Mouse (Mus musculus) forebrain, embryonic 14.5 days (tissue): ENCODE measurements around the gene Fam117b. TPM values are rescaled to one million over a fixed set of nuclear protein-coding genes. Genes with fewer than 3 reads are reported as not detected.

ENCODE experiments used
- ATAC-seq: fragments of 200-750 bp; cut with Nextera tagmentation; 2 replicates; pipeline ENCODE4 v1.8.0; 2017; ENCODE audit warnings: mild to moderate bottlenecking, moderate library complexity
- DNase-seq: peaks from one replicate; pipeline ENCODE4 v3.0.0-alpha.2; 2015; ENCODE audit warnings: low spot score
- H3K27ac ChIP-seq: fragments of 300-500 bp; sonication (generic); 2 replicates; pipeline ENCODE4 v1.5.1; 2014; ENCODE audit warnings: low read depth, mild to moderate bottlenecking, control low read depth, low read length, moderate library complexity
- H3K27me3 ChIP-seq: fragments of 300-500 bp; sonication (generic); replicated peaks from 2 replicates; pipeline ENCODE4 v1.6.1; 2014; ENCODE audit warnings: low read length, control low read depth, mixed read lengths; ENCODE audit not compliant: control insufficient read depth, insufficient read depth
- H3K36me3 ChIP-seq: fragments of 300-500 bp; sonication (generic); 2 replicates; pipeline ENCODE4 v1.6.1; 2014; ENCODE audit warnings: low read length, control low read depth; ENCODE audit not compliant: control insufficient read depth, insufficient read depth
- H3K4me1 ChIP-seq: fragments of 300-500 bp; sonication (generic); 2 replicates; pipeline ENCODE4 v1.6.1; 2014; ENCODE audit warnings: antibody characterized with exemption, low read length, control low read depth; ENCODE audit not compliant: control insufficient read depth, insufficient read depth
- H3K4me2 ChIP-seq: fragments of 300-500 bp; sonication (generic); 2 replicates; pipeline ENCODE4 v1.6.1; 2014; ENCODE audit warnings: mild to moderate bottlenecking, control low read depth, low read length
- H3K4me3 ChIP-seq: fragments of 300-500 bp; sonication (generic); 2 replicates; pipeline ENCODE4 v1.5.1; 2014; ENCODE audit warnings: low read depth, low read length, control low read depth
- H3K9ac ChIP-seq: fragments of 300-500 bp; sonication (generic); 2 replicates; pipeline ENCODE4 v1.6.1; 2014; ENCODE audit warnings: mild to moderate bottlenecking, low read length, control low read depth, moderate library complexity
- H3K9me3 ChIP-seq: fragments of 300-500 bp; sonication (generic); replicated peaks from 2 replicates; pipeline ENCODE4 v1.6.1; 2016; ENCODE audit warnings: low read length, control low read depth, mixed read lengths; ENCODE audit not compliant: control insufficient read depth
- WGBS: fragments of 180-500 bp; shearing (Covaris S2); extraction: QIAGEN DNeasy Blood & Tissue Kit; methylation state at CpG from one replicate; pipeline ENCODE4 v1.1.7; 2014; 5-methylcytosine and 5-hydroxymethylcytosine counted together
- polyA plus RNA-seq: library from polyadenylated mRNA; unstranded; fragments of >200 nt; fragmentation: Nextera tagmentation; extraction: Ambion mirVana; gene quantifications from 2 replicates; pipeline ENCODE4 v1.2.1, GENCODE M21; 2014

The Fam117b gene
- polyA plus RNA-seq, 1 experiment from 2014 or later, result 24.2 TPM

GRCm38 (mm10) chr1:59894025-59894424 is 18.8 kb upstream of the Fam117b start:
- H3K4me1 ChIP-seq, result no peaks in the 10 kb centered on the region
- no peaks in the 10 kb centered on the region for H3K36me3 ChIP-seq
- H3K9ac ChIP-seq, result no peak overlapping the region
- no peak overlapping the region for H3K4me3 ChIP-seq
- WGBS, result 91% methylated on average over 4 of the region's 4 CpGs
- DNase-seq, result no peak
- H3K9me3 ChIP-seq, result no peaks in the 10 kb centered on the region
- H3K27me3 ChIP-seq, result no peaks in the 10 kb centered on the region
- no peak overlapping the region for H3K4me2 ChIP-seq
- no peak for ATAC-seq
- no peak overlapping the region for H3K27ac ChIP-seq

- Histone ChIP-seq H3K4me2 (no peak overlapping the region), H3K27ac (no peak overlapping the region), H3K27me3 (no peaks in the 10 kb centered on the region), H3K4me3 (no peak overlapping the region), H3K36me3 (no peaks in the 10 kb centered on the region), H3K9ac (no peak overlapping the region), H3K4me1 (no peaks in the 10 kb centered on the region), H3K9me3 (no peaks in the 10 kb centered on the region)
- peak; percentile 17 for DNase-seq
- no peak for ATAC-seq
- 37% methylated on average over 4 of the region's 4 CpGs for WGBS
These were observed 17.4 kb upstream of the Fam117b start for GRCm38 (mm10) chr1:59895456-59895855.

GRCm38 (mm10) chr1:59897147-59897798 is 15.5 kb upstream of the Fam117b start:
- ATAC-seq (no peak), DNase-seq (no peak)
- Histone ChIP-seq H3K27ac (no peak overlapping the region), H3K4me1 (no peaks in the 10 kb centered on the region), H3K9me3 (no peaks in the 10 kb centered on the region), H3K9ac (no peak overlapping the region), H3K27me3 (no peaks in the 10 kb centered on the region), H3K4me2 (no peak overlapping the region), H3K4me3 (no peak overlapping the region), H3K36me3 (no peaks in the 10 kb centered on the region)
- WGBS, result 53% methylated on average over 5 of the region's 5 CpGs

- no peak overlapping the region for H3K4me3 ChIP-seq
- DNase-seq, result no peak
- 89% methylated on average over 2 of the region's 2 CpGs for WGBS
These were observed 13.1 kb upstream of the Fam117b start for GRCm38 (mm10) chr1:59899679-59900078.

GRCm38 (mm10) chr1:59901082-59901876 is 11.5 kb upstream of the Fam117b start:
- H3K27ac ChIP-seq, result no peak overlapping the region
- no peak for ATAC-seq
- no peak overlapping the region for H3K4me2 ChIP-seq
- H3K9ac ChIP-seq, result no peak overlapping the region
- H3K4me1 ChIP-seq, result no peaks in the 10 kb centered on the region
- H3K4me3 ChIP-seq, result no peak overlapping the region
- H3K9me3 ChIP-seq, result no peaks in the 10 kb centered on the region
- no peaks in the 10 kb centered on the region for H3K27me3 ChIP-seq
- WGBS, result 93% methylated on average over 5 of the region's 5 CpGs
- no peaks in the 10 kb centered on the region for H3K36me3 ChIP-seq
- DNase-seq, result no peak

More at GRCm38 (mm10) chr1:59899679-59900078, 13.1 kb upstream of the Fam117b start:
- no peak overlapping the region for H3K9ac ChIP-seq
- H3K9me3 ChIP-seq, result no peaks in the 10 kb centered on the region
- no peak for ATAC-seq
- H3K4me2 ChIP-seq, result no peak overlapping the region
- H3K4me1 ChIP-seq, result no peaks in the 10 kb centered on the region
- H3K27me3 ChIP-seq, result no peaks in the 10 kb centered on the region
- no peaks in the 10 kb centered on the region for H3K36me3 ChIP-seq
- no peak overlapping the region for H3K27ac ChIP-seq

- no peaks in the 10 kb centered on the region for H3K4me1 ChIP-seq
These were observed 10.2 kb upstream of the Fam117b start for GRCm38 (mm10) chr1:59902634-59903033.

GRCm38 (mm10) chr1:59904630-59905295 is 8.0 kb upstream of the Fam117b start:
- no peaks in the 10 kb centered on the region for H3K36me3 ChIP-seq
- H3K9ac ChIP-seq, result no peak overlapping the region
- no peak for ATAC-seq
- WGBS, result 93% methylated on average over 6 of the region's 6 CpGs
- no peak for DNase-seq
- no peaks in the 10 kb centered on the region for H3K4me1 ChIP-seq
- no peaks in the 10 kb centered on the region for H3K9me3 ChIP-seq
- H3K4me2 ChIP-seq, result no peak overlapping the region
- no peak overlapping the region for H3K27ac ChIP-seq
- no peak overlapping the region for H3K4me3 ChIP-seq
- no peaks in the 10 kb centered on the region for H3K27me3 ChIP-seq

More at GRCm38 (mm10) chr1:59902634-59903033, 10.2 kb upstream of the Fam117b start:
- 46% methylated on average over 3 of the region's 3 CpGs for WGBS
- H3K36me3 ChIP-seq, result no peaks in the 10 kb centered on the region
- no peak for DNase-seq
- no peaks in the 10 kb centered on the region for H3K27me3 ChIP-seq
- no peak overlapping the region for H3K9ac ChIP-seq
- no peaks in the 10 kb centered on the region for H3K9me3 ChIP-seq
- H3K4me3 ChIP-seq, result no peak overlapping the region
- H3K27ac ChIP-seq, result no peak overlapping the region
- ATAC-seq, result no peak
- H3K4me2 ChIP-seq, result no peak overlapping the region

- H3K36me3 ChIP-seq, result no peaks in the 10 kb centered on the region
- 70% methylated on average over 2 of the region's 2 CpGs for WGBS
- H3K4me3 ChIP-seq, result no peak overlapping the region
- no peak overlapping the region for H3K9ac ChIP-seq
- DNase-seq (no peak), ATAC-seq (no peak)
- H3K9me3 ChIP-seq, result no peaks in the 10 kb centered on the region
- H3K4me1 ChIP-seq, result no peaks in the 10 kb centered on the region
- no peak overlapping the region for H3K4me2 ChIP-seq
- no peak overlapping the region for H3K27ac ChIP-seq
- H3K27me3 ChIP-seq, result no peaks in the 10 kb centered on the region
These were observed 6.9 kb upstream of the Fam117b start for GRCm38 (mm10) chr1:59905916-59906315.
